Mouse (Mus musculus) hindbrain, postnatal 0 days (tissue): Measurements from ENCODE around the gene Nap1l1. TPM values are rescaled to one million over a fixed set of nuclear protein-coding genes. Genes with fewer than 3 reads are reported as not detected.
"Not testable (repeated sequence)": the region's sequence is repeated elsewhere in the genome, so short reads cannot be mapped to it uniquely, and the experiment has no call there.

Experiments
- ATAC-seq: fragments of 200-750 bp; cut with Nextera tagmentation; 2 replicates; pipeline ENCODE4 v1.8.0; 2017; ENCODE audit warnings: mild to moderate bottlenecking, moderate TSS enrichment, moderate library complexity
- DNase-seq: peaks from one replicate; pipeline ENCODE4 v3.0.0-alpha.2; 2015; ENCODE audit warnings: low spot score
- H3K27ac ChIP-seq: fragments of 300-500 bp; sonication (generic); 2 replicates; pipeline ENCODE4 v1.5.1; 2014; ENCODE audit warnings: mild to moderate bottlenecking
- H3K27me3 ChIP-seq: fragments of 300-500 bp; sonication (generic); 2 replicates; pipeline ENCODE4 v1.6.1; 2014; ENCODE audit warnings: low read length, mixed read lengths; ENCODE audit not compliant: insufficient read depth
- H3K36me3 ChIP-seq: fragments of 300-500 bp; sonication (generic); 2 replicates; pipeline ENCODE4 v1.6.1; 2014; ENCODE audit warnings: low read length, mixed read lengths; ENCODE audit not compliant: insufficient read depth
- H3K4me1 ChIP-seq: fragments of 300-500 bp; sonication (generic); 2 replicates; pipeline ENCODE4 v1.6.1; 2014; ENCODE audit warnings: antibody characterized with exemption, low read length, mixed read lengths; ENCODE audit not compliant: insufficient read depth
- H3K4me2 ChIP-seq: fragments of 300-500 bp; sonication (generic); 2 replicates; pipeline ENCODE4 v1.6.1; 2014; ENCODE audit warnings: low read depth, mild to moderate bottlenecking, low read length, moderate library complexity, mixed read lengths
- H3K4me3 ChIP-seq: fragments of 300-500 bp; sonication (generic); 2 replicates; pipeline ENCODE4 v1.5.1; 2014; ENCODE audit warnings: low read length
- H3K9ac ChIP-seq: fragments of 300-500 bp; sonication (generic); replicated peaks from 2 replicates; pipeline ENCODE4 v1.6.1; 2014; ENCODE audit warnings: mild to moderate bottlenecking, low read length, moderate library complexity, mixed read lengths
- H3K9me3 ChIP-seq: fragments of 300-500 bp; sonication (generic); 2 replicates; pipeline ENCODE4 v1.6.1; 2016; ENCODE audit warnings: low read length, mixed read lengths
- CTCF ChIP-seq: IDR thresholded peaks from 2 replicates; pipeline ENCODE4 v1.5.1; 2016; ENCODE audit warnings: antibody characterized with exemption, control low read depth, low read depth
- WGBS: fragments of 180-500 bp; shearing (Covaris S2); extraction: QIAGEN DNeasy Blood & Tissue Kit; methylation state at CpG from one replicate; pipeline ENCODE4 v1.1.7; 2014; 5-methylcytosine and 5-hydroxymethylcytosine counted together
- polyA plus RNA-seq: library from polyadenylated mRNA; unstranded; fragments of >200 nt; fragmentation: Nextera tagmentation; extraction: Ambion mirVana; gene quantifications from 2 replicates; pipeline ENCODE4 v1.2.1, GENCODE M21; 2015
- total RNA-seq: library from RNA; depleted of rRNA; stranded (reverse); fragments of >200 nt; gene quantifications from 2 replicates; pipeline ENCODE4 v1.2.3, GENCODE M21; 2014

Gene Nap1l1
- total and polyA plus RNA-seq, 2 experiments from 2014 or later, result 48.7 to 174 TPM

DNA sequence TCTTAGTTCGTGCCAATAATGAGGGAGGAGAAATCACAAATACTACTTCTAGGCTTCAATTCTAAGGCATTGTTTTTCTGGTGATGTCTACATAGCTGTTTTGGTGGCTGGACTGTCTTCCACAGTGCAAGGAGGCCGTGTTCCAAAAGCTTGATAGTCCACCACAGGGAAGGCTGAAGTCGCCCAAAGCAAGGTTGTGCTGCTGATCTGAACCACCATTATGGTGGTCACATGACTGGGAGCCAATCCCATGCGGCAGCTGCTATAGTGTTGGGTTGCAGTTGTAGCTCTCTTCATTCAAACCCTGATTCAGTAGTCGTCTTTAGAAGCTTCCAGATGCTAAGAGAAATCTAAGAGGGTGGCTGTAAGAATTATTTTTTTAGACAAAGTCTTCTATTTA is 6.6 kb downstream of the Nap1l1 start:
- DNase-seq (no peak), ATAC-seq (no peak)
- H3K27ac ChIP-seq, result no peak overlapping the region
- H3K9ac ChIP-seq, result no peak overlapping the region
- H3K4me3 ChIP-seq, result no peak overlapping the region
- no peaks in the 10 kb centered on the region for H3K27me3 ChIP-seq
- H3K36me3 ChIP-seq, result peaks cover 7% of the 10 kb centered on the region
- H3K9me3 ChIP-seq, result no peaks in the 10 kb centered on the region
- TF ChIP-seq CTCF, result no peak
- WGBS, result 82% methylated on average over 5 of the region's 5 CpGs
- H3K4me2 ChIP-seq, result no peak overlapping the region
- H3K4me1 ChIP-seq, result 0 out of 2 replicates have a peak, but pooled peaks cover 4% of the 10 kb centered on the region

DNA sequence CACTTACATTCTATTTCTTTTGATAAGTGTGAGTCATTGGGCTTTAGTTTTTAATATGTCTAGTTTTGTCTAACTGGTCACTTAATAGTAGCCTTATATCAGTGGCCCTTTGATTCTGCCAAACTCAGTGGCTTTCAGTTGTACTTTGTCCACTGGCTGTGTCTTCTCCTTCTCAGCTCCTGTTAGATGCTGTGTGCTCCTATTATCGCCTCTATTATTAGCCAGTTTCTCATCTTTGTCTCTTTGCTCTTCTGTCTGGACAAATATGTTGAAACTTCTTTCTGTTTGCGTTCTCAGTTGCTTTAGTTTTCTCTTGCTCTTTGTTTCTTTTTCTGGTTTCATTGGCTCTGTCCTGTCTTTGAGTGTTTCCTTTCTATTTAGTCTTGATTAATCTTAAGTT is 9.6 kb downstream of the Nap1l1 start:
- ATAC-seq (no peak), DNase-seq (no peak)
- Histone ChIP-seq H3K36me3 (peaks cover 17% of the 10 kb centered on the region), H3K27me3 (no peaks in the 10 kb centered on the region), H3K4me2 (no peak overlapping the region), H3K9me3 (no peaks in the 10 kb centered on the region), H3K4me3 (no peak overlapping the region), H3K27ac (no peak overlapping the region), H3K4me1 (no peaks in the 10 kb centered on the region), H3K9ac (no peak overlapping the region)
- no peak for TF ChIP-seq CTCF
- 94% methylated on average over 2 of the region's 2 CpGs for WGBS

DNA sequence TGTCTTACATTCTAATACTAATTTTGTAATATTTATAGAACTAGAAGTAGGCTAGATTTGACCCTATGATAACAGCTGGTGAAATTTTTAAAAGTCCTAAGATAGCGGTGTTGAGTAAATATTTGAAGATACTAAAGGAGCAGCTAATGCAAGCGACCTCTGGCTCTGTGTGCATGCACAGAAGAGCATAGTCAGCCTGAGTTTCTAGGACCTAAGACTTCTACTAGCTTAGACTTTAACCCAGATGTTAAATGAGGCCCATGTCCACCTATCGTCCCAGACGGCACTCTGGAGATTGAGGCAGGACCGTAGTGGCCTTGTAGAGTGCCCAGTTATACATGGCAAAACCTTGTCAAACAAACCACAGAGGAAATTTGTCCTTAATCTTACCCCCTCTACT is 11.1 kb downstream of the Nap1l1 start:
- ATAC-seq (no peak), DNase-seq (no peak)
- no peaks in the 10 kb centered on the region for H3K9me3 ChIP-seq
- WGBS, result 89% methylated on average over 5 of the region's 5 CpGs
- no peaks in the 10 kb centered on the region for H3K27me3 ChIP-seq
- peaks cover 19% of the 10 kb centered on the region for H3K36me3 ChIP-seq
- no peak overlapping the region for H3K4me3 ChIP-seq
- no peaks in the 10 kb centered on the region for H3K4me1 ChIP-seq
- H3K9ac ChIP-seq, result no peak overlapping the region
- no peak for TF ChIP-seq CTCF
- H3K27ac ChIP-seq, result no peak overlapping the region
- no peak overlapping the region for H3K4me2 ChIP-seq

DNA sequence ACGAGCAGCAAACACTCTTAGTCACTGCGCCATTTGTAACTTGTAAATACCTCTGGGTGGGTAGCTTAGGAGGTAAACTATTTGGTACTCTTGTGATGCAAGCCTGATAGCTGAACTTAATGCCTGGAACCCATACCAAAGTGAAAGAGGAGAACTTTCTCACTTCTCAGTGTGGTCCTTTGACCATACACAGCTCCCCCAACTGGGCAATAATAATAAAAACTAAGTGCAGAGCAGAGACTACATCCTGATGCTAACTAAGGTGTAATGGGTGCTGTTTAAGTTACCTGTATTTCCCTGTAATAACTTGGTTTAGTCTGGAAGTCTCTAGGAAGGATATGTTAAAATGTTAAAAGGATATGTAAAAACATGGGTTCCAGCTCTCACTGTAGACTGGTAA is 15.8 kb downstream of the Nap1l1 start:
- TF ChIP-seq CTCF, result peak; percentile 48
- Histone ChIP-seq H3K4me1 (no peaks in the 10 kb centered on the region), H3K27ac (no peak overlapping the region), H3K9ac (no peak overlapping the region), H3K4me2 (no peak overlapping the region), H3K36me3 (peaks cover 35% of the 10 kb centered on the region), H3K27me3 (no peaks in the 10 kb centered on the region), H3K4me3 (no peak overlapping the region), H3K9me3 (no peaks in the 10 kb centered on the region)
- 0 out of 2 replicates have a peak, but pooled peaks have one; percentile 12 for ATAC-seq
- 87% methylated on average over 2 of the region's 2 CpGs for WGBS
- DNase-seq, result peak; percentile 44

DNA sequence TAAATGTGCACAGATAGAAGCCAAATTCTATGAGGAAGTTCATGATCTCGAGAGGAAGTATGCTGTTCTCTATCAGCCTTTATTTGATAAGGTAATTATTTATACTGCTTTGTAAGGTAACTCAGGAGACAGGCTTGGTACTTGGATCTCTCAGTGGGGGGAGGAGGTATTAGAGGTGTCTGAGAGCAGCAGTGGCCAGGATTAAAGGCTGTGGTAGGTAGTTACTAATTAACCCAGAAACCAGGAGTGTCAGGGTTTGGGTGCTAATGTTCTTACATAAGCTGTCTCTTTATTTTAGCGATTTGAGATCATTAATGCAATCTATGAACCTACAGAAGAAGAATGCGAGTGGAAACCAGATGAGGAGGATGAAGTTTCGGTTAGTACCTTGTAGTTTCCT is 17.1 kb downstream of the Nap1l1 start:
- not testable (repeated sequence) for H3K4me3 ChIP-seq, H3K27ac ChIP-seq, H3K9ac ChIP-seq, H3K9me3 ChIP-seq, H3K27me3 ChIP-seq, H3K4me2 ChIP-seq, H3K4me1 ChIP-seq, DNase-seq, ATAC-seq
- 88% methylated on average over 4 of the region's 4 CpGs for WGBS
- H3K36me3 ChIP-seq, result peaks cover 38% of the 10 kb centered on the region

DNA sequence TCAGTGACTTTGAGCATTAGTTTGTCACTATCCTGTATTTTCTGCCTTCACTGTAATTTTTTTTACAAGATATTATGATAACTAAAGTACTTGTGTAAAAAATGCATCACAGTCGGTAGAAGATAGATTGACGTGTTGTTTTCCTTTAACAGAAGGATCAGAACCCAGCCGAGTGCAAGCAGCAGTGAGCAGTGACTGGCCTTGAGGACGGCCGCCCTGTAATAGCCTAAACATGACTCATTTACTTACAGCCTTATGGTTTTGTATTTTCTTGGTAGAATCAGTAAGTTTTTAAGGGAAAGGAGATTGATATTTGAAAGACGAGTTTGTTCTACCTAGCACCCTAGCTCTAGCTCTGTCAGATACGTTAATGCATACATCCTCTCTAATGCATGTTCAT is 22.9 kb downstream of the Nap1l1 start:
- Histone ChIP-seq H3K27ac (no peak overlapping the region), H3K27me3 (no peaks in the 10 kb centered on the region), H3K4me3 (no peak overlapping the region), H3K9me3 (no peaks in the 10 kb centered on the region), H3K4me1 (no peaks in the 10 kb centered on the region), H3K9ac (no peak overlapping the region), H3K36me3 (peaks cover 22% of the 10 kb centered on the region), H3K4me2 (no peak overlapping the region)
- 88% methylated on average over 7 of the region's 7 CpGs for WGBS
- ATAC-seq (no peak), DNase-seq (no peak)
- no peak for TF ChIP-seq CTCF

GRCm38 (mm10) chr10:111499892-111500291 is 26.9 kb downstream of the Nap1l1 start:
- H3K4me1 ChIP-seq, result no peaks in the 10 kb centered on the region
- no peak overlapping the region for H3K27ac ChIP-seq
- no peaks in the 10 kb centered on the region for H3K27me3 ChIP-seq
- no peak for TF ChIP-seq CTCF
- H3K4me2 ChIP-seq, result no peak overlapping the region
- no peak overlapping the region for H3K9ac ChIP-seq
- H3K4me3 ChIP-seq, result no peak overlapping the region
- H3K9me3 ChIP-seq, result no peaks in the 10 kb centered on the region
- ATAC-seq (no peak), DNase-seq (no peak)
- 68% methylated on average over 6 of the region's 6 CpGs for WGBS
- H3K36me3 ChIP-seq, result 0 out of 2 replicates have a peak, but pooled peaks cover 3% of the 10 kb centered on the region
